Mouse (Mus musculus): ENCODE measurements around the gene Gm3435. TPM values are rescaled to one million over a fixed set of nuclear protein-coding genes. Genes with fewer than 3 reads are reported as not detected.
"Not testable (repeated sequence)": the region's sequence is repeated elsewhere in the genome, so short reads cannot be mapped to it uniquely, and the experiment has no call there.

The Gm3435 gene
- polyA plus RNA-seq, 1 experiment from 2014 or later: 10.3 TPM

- not testable (repeated sequence) for H3K27me3 ChIP-seq (ENCODE audit: control insufficient read depth, insufficient read depth, low read depth, low read length); H3K9me3 ChIP-seq (replicated peaks; ENCODE audit: control insufficient read depth, low read length, poor library complexity, severe bottlenecking); H3K4me1 ChIP-seq (ENCODE audit: control insufficient read depth, insufficient read depth, low read length); H3K36me3 ChIP-seq (ENCODE audit: control insufficient read depth, insufficient read depth, low read length); H3K9ac ChIP-seq (ENCODE audit: low read depth, low read length); H3K4me3 ChIP-seq (ENCODE audit: low read depth, low read length); H3K27ac ChIP-seq (ENCODE audit: low read length); H3K4me2 ChIP-seq (ENCODE audit: low read length)
- ATAC-seq: peak; percentile 84
- no CpG with 5 or more reads among the region's 98 CpGs for WGBS
Observed at GRCm38 (mm10) chr17:14992522-14993138, 17.3 kb upstream of the Gm3435 start.

- H3K27me3 ChIP-seq (ENCODE audit: control insufficient read depth, insufficient read depth, low read depth, low read length); H3K27ac ChIP-seq (ENCODE audit: low read length); H3K9me3 ChIP-seq (replicated peaks; ENCODE audit: control insufficient read depth, low read length, poor library complexity, severe bottlenecking); H3K4me3 ChIP-seq (ENCODE audit: low read depth, low read length); H3K36me3 ChIP-seq (ENCODE audit: control insufficient read depth, insufficient read depth, low read length); H3K4me2 ChIP-seq (ENCODE audit: low read length); H3K9ac ChIP-seq (ENCODE audit: low read depth, low read length); H3K4me1 ChIP-seq (ENCODE audit: control insufficient read depth, insufficient read depth, low read length): not testable (repeated sequence)
- ATAC-seq: peak; percentile 93
- no CpG with 5 or more reads among the region's 47 CpGs for WGBS
Observed at GRCm38 (mm10) chr17:14993139-14993832, 16.7 kb upstream of the Gm3435 start.

GRCm38 (mm10) chr17:14994140-14994539 is 15.8 kb upstream of the Gm3435 start:
- H3K4me2 ChIP-seq (ENCODE audit: low read length); H3K27me3 ChIP-seq (ENCODE audit: control insufficient read depth, insufficient read depth, low read depth, low read length); H3K9me3 ChIP-seq (replicated peaks; ENCODE audit: control insufficient read depth, low read length, poor library complexity, severe bottlenecking); H3K36me3 ChIP-seq (ENCODE audit: control insufficient read depth, insufficient read depth, low read length); H3K27ac ChIP-seq (ENCODE audit: low read length); H3K4me1 ChIP-seq (ENCODE audit: control insufficient read depth, insufficient read depth, low read length); H3K4me3 ChIP-seq (ENCODE audit: low read depth, low read length); ATAC-seq; H3K9ac ChIP-seq (ENCODE audit: low read depth, low read length): not testable (repeated sequence)
- no CpG with 5 or more reads among the region's 5 CpGs for WGBS

- not testable (repeated sequence) for H3K4me1 ChIP-seq (ENCODE audit: control insufficient read depth, insufficient read depth, low read length); H3K27me3 ChIP-seq (ENCODE audit: control insufficient read depth, insufficient read depth, low read depth, low read length); H3K9me3 ChIP-seq (replicated peaks; ENCODE audit: control insufficient read depth, low read length, poor library complexity, severe bottlenecking); ATAC-seq; H3K9ac ChIP-seq (ENCODE audit: low read depth, low read length); H3K27ac ChIP-seq (ENCODE audit: low read length); H3K36me3 ChIP-seq (ENCODE audit: control insufficient read depth, insufficient read depth, low read length); H3K4me2 ChIP-seq (ENCODE audit: low read length); H3K4me3 ChIP-seq (ENCODE audit: low read depth, low read length)
- WGBS: no CpG with 5 or more reads among the region's 4 CpGs
Observed at GRCm38 (mm10) chr17:15000047-15000446, 9.9 kb upstream of the Gm3435 start.

GRCm38 (mm10) chr17:15009088-15009487 is 888 bp upstream of the Gm3435 start:
- H3K36me3 ChIP-seq (ENCODE audit: control insufficient read depth, insufficient read depth, low read length); H3K27me3 ChIP-seq (ENCODE audit: control insufficient read depth, insufficient read depth, low read depth, low read length); H3K4me3 ChIP-seq (ENCODE audit: low read depth, low read length); H3K27ac ChIP-seq (ENCODE audit: low read length); H3K9me3 ChIP-seq (replicated peaks; ENCODE audit: control insufficient read depth, low read length, poor library complexity, severe bottlenecking); H3K4me1 ChIP-seq (ENCODE audit: control insufficient read depth, insufficient read depth, low read length); H3K4me2 ChIP-seq (ENCODE audit: low read length); H3K9ac ChIP-seq (ENCODE audit: low read depth, low read length); ATAC-seq: not testable (repeated sequence)
- WGBS: no CpG with 5 or more reads among the region's 3 CpGs

- H3K27ac ChIP-seq (ENCODE audit: low read length); H3K36me3 ChIP-seq (ENCODE audit: control insufficient read depth, insufficient read depth, low read length); H3K27me3 ChIP-seq (ENCODE audit: control insufficient read depth, insufficient read depth, low read depth, low read length); H3K9ac ChIP-seq (ENCODE audit: low read depth, low read length); H3K4me1 ChIP-seq (ENCODE audit: control insufficient read depth, insufficient read depth, low read length); H3K4me3 ChIP-seq (ENCODE audit: low read depth, low read length); H3K4me2 ChIP-seq (ENCODE audit: low read length); H3K9me3 ChIP-seq (replicated peaks; ENCODE audit: control insufficient read depth, low read length, poor library complexity, severe bottlenecking); ATAC-seq: not testable (repeated sequence)
- WGBS: 71% methylated on average over 3 of the region's 3 CpGs
Observed at GRCm38 (mm10) chr17:15021503-15022220, 11.7 kb downstream of the Gm3435 start.

DNA sequence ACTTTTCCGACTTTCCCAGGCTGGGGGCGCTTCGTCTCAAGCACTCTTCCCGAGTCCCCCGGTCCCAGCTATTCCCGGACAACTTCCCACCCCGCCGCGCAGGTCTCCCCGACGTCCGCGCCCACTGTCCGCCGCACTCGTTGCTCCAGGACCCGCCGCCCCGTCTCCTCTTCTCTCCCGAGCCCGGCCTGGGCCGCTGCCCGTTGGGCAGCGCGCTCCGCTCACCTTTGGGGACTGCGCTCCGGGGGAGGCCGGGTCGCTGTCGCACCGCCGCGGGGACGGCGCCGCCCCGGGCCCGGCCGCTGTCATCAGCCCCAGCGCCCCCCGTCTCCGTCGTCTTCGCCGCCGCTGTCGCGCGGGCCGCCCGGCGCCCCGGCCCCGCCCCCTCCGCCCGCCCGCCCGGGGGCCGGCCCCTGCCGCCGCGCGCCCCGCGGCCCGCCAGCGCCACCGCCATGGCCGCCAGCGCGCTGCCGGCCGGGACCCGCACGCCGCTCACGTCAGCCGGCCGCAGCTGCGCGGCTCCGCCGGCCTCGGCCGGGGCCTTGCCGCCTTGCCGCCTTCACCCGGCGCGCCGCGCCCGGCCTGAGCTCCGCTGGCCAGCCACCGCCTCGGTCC is 14.0 kb downstream of the Gm3435 start:
- not testable (repeated sequence) for H3K36me3 ChIP-seq (ENCODE audit: control insufficient read depth, insufficient read depth, low read length); H3K27me3 ChIP-seq (ENCODE audit: control insufficient read depth, insufficient read depth, low read depth, low read length); H3K4me1 ChIP-seq (ENCODE audit: control insufficient read depth, insufficient read depth, low read length); H3K4me2 ChIP-seq (ENCODE audit: low read length); H3K4me3 ChIP-seq (ENCODE audit: low read depth, low read length); H3K9ac ChIP-seq (ENCODE audit: low read depth, low read length); H3K27ac ChIP-seq (ENCODE audit: low read length); H3K9me3 ChIP-seq (replicated peaks; ENCODE audit: control insufficient read depth, low read length, poor library complexity, severe bottlenecking)
- WGBS: no CpG with 5 or more reads among the region's 97 CpGs
- ATAC-seq: peak; percentile 86

- not testable (repeated sequence) for H3K9ac ChIP-seq (ENCODE audit: low read depth, low read length); H3K27ac ChIP-seq (ENCODE audit: low read length); H3K4me2 ChIP-seq (ENCODE audit: low read length); H3K27me3 ChIP-seq (ENCODE audit: control insufficient read depth, insufficient read depth, low read depth, low read length); H3K4me3 ChIP-seq (ENCODE audit: low read depth, low read length); H3K4me1 ChIP-seq (ENCODE audit: control insufficient read depth, insufficient read depth, low read length); H3K36me3 ChIP-seq (ENCODE audit: control insufficient read depth, insufficient read depth, low read length); H3K9me3 ChIP-seq (replicated peaks; ENCODE audit: control insufficient read depth, low read length, poor library complexity, severe bottlenecking)
- peak; percentile 91 for ATAC-seq
- WGBS: no CpG with 5 or more reads among the region's 48 CpGs
Observed at GRCm38 (mm10) chr17:15024502-15025193, 14.7 kb downstream of the Gm3435 start.

Measured in midbrain, embryonic 16.5 days (tissue).